Mouse (Mus musculus): ENCODE measurements at regions not wholly inside any gene's neighbourhood (a gene's known extent, or its start where the extent isn't known, plus 50 kb on each side); places are given as distances from the start of the nearest gene placed in this dataset.
A peak's percentile ranks its signal among the peaks of the same experiment; 100 is the strongest.

DNA sequence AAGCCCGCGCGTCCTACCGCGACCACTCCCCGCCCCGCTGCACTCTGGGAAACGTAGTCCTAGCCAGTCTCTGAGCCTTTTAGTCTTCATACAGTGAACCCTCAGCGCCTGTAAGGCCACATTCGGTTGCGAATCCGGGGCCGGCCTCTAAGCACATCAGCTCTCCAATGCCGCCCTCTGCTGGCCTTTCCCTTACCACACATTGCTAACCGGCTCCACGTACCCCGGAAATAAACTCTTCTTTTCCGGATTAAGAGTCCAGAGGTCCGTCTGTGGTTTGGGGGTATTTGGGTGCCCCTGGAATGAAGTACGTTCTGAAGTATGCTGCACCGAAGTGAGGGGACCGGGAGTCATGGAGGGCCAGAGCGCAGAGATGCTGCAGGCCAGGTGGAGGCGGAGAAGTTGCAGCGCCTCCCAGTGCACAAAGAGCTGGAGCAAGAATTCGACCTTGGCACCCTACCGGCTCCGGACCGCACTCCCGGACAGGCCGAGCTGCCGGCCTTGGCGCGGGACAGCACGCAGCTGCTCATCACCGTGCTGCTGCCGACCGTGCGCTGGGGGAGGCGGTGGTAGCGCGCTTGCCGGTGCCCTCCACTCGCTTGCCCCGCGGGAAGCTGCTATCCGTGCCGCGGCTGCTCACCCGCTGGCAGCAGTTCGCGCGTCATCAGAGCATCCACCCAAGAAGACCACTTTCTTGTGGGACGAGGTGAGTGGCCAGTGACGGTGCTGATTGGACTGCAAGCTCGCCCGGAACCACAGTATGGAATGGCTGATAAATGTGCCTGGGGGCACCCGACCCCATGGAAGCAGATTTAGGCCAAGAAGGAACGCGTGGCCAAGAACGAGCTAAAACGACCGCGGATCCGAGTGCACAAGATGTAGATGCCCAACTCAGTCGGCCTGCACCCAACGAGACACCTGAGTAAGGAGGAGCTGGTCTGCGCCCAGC, 62.0 kb upstream of the Cp start:
- H3K4me3 ChIP-seq (ENCODE audit: insufficient read depth, poor library complexity, severe bottlenecking): peak overlapping the region; percentile 52
- TF ChIP-seq USF1 (IDR thresholded peaks at IDR 0.05; ENCODE audit: low read depth): no peak
- TF ChIP-seq CEBPB (IDR thresholded peaks at IDR 0.05; ENCODE audit: low read depth): no peak
- TF ChIP-seq MYOD1 (IDR thresholded peaks at IDR 0.05; ENCODE audit: control insufficient read depth, insufficient read length, low read depth): no peak
- no peak for TF ChIP-seq FOSL1 (IDR thresholded peaks at IDR 0.05; ENCODE audit: insufficient read depth, low read length, poor library complexity, severe bottlenecking)
- peak; percentile 58 for TF ChIP-seq CTCF (IDR thresholded peaks at IDR 0.05; ENCODE audit: control insufficient read depth, insufficient read depth, insufficient read length)
- no peak for TF ChIP-seq MYOG (IDR thresholded peaks at IDR 0.05; ENCODE audit: control insufficient read depth, extremely low read depth, insufficient read length)
- H3K27me3 ChIP-seq (ENCODE audit: control insufficient read depth, insufficient read depth, insufficient read length): no peaks in the 10 kb centered on the region
- peaks cover 16% of the 10 kb centered on the region for H3K79me3 ChIP-seq (ENCODE audit: low read depth)
- H3K79me2 ChIP-seq (ENCODE audit: control insufficient read depth, insufficient read depth): peaks cover 28% of the 10 kb centered on the region
- H3ac ChIP-seq (ENCODE audit: control insufficient read depth, insufficient read length, low read depth): peak overlapping the region; percentile 94
- H3K36me3 ChIP-seq (ENCODE audit: control insufficient read depth, insufficient read depth): no peaks in the 10 kb centered on the region

DNA sequence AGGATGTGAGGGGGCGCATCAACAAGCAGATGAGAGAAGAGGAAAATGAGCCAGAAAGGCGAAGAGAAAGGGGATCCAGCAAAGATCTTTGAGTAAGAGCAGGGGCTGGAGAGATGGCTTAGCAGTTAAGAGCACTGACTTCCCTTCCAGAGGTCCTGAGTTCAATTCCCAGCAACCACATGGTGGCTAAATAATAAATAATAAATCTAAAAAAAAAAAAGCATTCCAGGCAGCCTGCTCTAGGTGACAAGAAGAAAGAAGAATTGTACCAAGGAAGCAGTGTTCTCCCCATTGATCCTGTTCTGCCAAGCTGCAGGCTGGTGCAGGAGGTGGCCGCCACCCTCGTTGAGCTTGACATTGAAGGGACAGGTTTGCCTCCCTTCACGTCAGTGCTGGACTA, 61.1 kb upstream of the Cp start:
- Histone ChIP-seq H3K4me3 (ENCODE audit: insufficient read depth, poor library complexity, severe bottlenecking) (peak overlapping the region; percentile 52), H3K79me2 (ENCODE audit: control insufficient read depth, insufficient read depth) (peaks cover 28% of the 10 kb centered on the region), H3K79me3 (ENCODE audit: low read depth) (peaks cover 16% of the 10 kb centered on the region), H3K36me3 (ENCODE audit: control insufficient read depth, insufficient read depth) (no peaks in the 10 kb centered on the region), H3ac (ENCODE audit: control insufficient read depth, insufficient read length, low read depth) (peak overlapping the region; percentile 94), H3K27me3 (ENCODE audit: control insufficient read depth, insufficient read depth, insufficient read length) (no peaks in the 10 kb centered on the region)
- TF ChIP-seq FOSL1 (IDR thresholded peaks at IDR 0.05; ENCODE audit: insufficient read depth, low read length, poor library complexity, severe bottlenecking) (no peak), CEBPB (IDR thresholded peaks at IDR 0.05; ENCODE audit: low read depth) (no peak), MYOD1 (IDR thresholded peaks at IDR 0.05; ENCODE audit: control insufficient read depth, insufficient read length, low read depth) (no peak), CTCF (IDR thresholded peaks at IDR 0.05; ENCODE audit: control insufficient read depth, insufficient read depth, insufficient read length) (no peak), MAX (IDR thresholded peaks at IDR 0.05) (no peak), USF1 (IDR thresholded peaks at IDR 0.05; ENCODE audit: low read depth) (no peak), MYOG (IDR thresholded peaks at IDR 0.05; ENCODE audit: control insufficient read depth, extremely low read depth, insufficient read length) (no peak)

DNA sequence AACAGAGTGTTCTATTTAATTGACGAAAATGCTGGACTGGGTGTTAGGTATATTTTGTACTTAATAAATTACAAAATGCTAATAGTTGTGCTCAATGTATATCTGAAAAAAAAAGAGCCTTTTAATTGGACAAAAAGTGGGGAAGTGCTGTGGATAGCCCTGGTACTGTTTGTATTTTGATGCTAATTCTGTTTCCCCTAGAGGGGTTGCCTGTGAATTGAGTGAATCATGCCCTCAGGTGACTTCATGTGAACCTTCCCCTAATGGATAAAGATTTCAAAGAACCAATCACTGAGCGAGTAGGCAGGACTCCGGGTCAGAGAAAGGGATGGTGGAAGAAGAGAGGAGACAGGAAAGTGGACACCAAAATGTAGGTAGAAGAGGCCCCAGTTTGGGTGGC, 59.7 kb upstream of the Cp start:
- TF ChIP-seq MYOD1 (IDR thresholded peaks at IDR 0.05; ENCODE audit: control insufficient read depth, insufficient read length, low read depth): no peak
- TF ChIP-seq FOSL1 (IDR thresholded peaks at IDR 0.05; ENCODE audit: insufficient read depth, low read length, poor library complexity, severe bottlenecking): no peak
- TF ChIP-seq CTCF (IDR thresholded peaks at IDR 0.05; ENCODE audit: control insufficient read depth, insufficient read depth, insufficient read length): no peak
- no peak for TF ChIP-seq USF1 (IDR thresholded peaks at IDR 0.05; ENCODE audit: low read depth)
- TF ChIP-seq MAX (IDR thresholded peaks at IDR 0.05): no peak
- no peak for TF ChIP-seq MYOG (IDR thresholded peaks at IDR 0.05; ENCODE audit: control insufficient read depth, extremely low read depth, insufficient read length)
- TF ChIP-seq CEBPB (IDR thresholded peaks at IDR 0.05; ENCODE audit: low read depth): no peak
- Histone ChIP-seq H3K4me3 (ENCODE audit: insufficient read depth, poor library complexity, severe bottlenecking) (no peak overlapping the region), H3K36me3 (ENCODE audit: control insufficient read depth, insufficient read depth) (no peaks in the 10 kb centered on the region), H3K27me3 (ENCODE audit: control insufficient read depth, insufficient read depth, insufficient read length) (no peaks in the 10 kb centered on the region), H3ac (ENCODE audit: control insufficient read depth, insufficient read length, low read depth) (no peak overlapping the region), H3K79me2 (ENCODE audit: control insufficient read depth, insufficient read depth) (peaks cover 28% of the 10 kb centered on the region), H3K79me3 (ENCODE audit: low read depth) (peaks cover 16% of the 10 kb centered on the region)

DNA sequence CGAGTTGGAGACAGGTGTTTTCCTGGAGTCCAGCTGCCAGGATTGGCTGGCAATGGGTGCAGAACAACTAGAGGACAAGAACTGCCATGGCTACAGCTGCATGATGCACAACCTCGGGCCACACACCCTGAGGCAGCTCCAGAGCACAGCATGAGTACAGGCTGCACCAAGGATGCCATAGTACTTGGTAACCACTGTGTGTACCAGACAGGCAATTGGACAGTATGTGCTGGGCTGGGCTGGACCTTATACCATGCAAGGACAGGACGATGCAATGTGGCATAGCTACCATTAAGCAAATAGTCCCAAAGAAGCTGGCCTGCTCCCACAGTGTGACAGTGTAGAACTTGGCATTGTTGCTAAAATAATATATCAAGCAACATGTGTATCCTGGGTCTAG, 54.6 kb upstream of the Cp start:
- H3K27me3 ChIP-seq (ENCODE audit: control insufficient read depth, insufficient read depth, insufficient read length): no peaks in the 10 kb centered on the region
- H3K36me3 ChIP-seq (ENCODE audit: control insufficient read depth, insufficient read depth): no peaks in the 10 kb centered on the region
- peaks cover 5% of the 10 kb centered on the region for H3K79me2 ChIP-seq (ENCODE audit: control insufficient read depth, insufficient read depth)
- TF ChIP-seq FOSL1 (IDR thresholded peaks at IDR 0.05; ENCODE audit: insufficient read depth, low read length, poor library complexity, severe bottlenecking) (no peak), MYOD1 (IDR thresholded peaks at IDR 0.05; ENCODE audit: control insufficient read depth, insufficient read length, low read depth) (no peak), CTCF (IDR thresholded peaks at IDR 0.05; ENCODE audit: control insufficient read depth, insufficient read depth, insufficient read length) (no peak), MYOG (IDR thresholded peaks at IDR 0.05; ENCODE audit: control insufficient read depth, extremely low read depth, insufficient read length) (no peak), USF1 (IDR thresholded peaks at IDR 0.05; ENCODE audit: low read depth) (no peak), CEBPB (IDR thresholded peaks at IDR 0.05; ENCODE audit: low read depth) (no peak), MAX (IDR thresholded peaks at IDR 0.05) (no peak)
- no peak overlapping the region for H3ac ChIP-seq (ENCODE audit: control insufficient read depth, insufficient read length, low read depth)
- H3K4me3 ChIP-seq (ENCODE audit: insufficient read depth, poor library complexity, severe bottlenecking): no peak overlapping the region
- H3K79me3 ChIP-seq (ENCODE audit: low read depth): peaks cover 2% of the 10 kb centered on the region

DNA sequence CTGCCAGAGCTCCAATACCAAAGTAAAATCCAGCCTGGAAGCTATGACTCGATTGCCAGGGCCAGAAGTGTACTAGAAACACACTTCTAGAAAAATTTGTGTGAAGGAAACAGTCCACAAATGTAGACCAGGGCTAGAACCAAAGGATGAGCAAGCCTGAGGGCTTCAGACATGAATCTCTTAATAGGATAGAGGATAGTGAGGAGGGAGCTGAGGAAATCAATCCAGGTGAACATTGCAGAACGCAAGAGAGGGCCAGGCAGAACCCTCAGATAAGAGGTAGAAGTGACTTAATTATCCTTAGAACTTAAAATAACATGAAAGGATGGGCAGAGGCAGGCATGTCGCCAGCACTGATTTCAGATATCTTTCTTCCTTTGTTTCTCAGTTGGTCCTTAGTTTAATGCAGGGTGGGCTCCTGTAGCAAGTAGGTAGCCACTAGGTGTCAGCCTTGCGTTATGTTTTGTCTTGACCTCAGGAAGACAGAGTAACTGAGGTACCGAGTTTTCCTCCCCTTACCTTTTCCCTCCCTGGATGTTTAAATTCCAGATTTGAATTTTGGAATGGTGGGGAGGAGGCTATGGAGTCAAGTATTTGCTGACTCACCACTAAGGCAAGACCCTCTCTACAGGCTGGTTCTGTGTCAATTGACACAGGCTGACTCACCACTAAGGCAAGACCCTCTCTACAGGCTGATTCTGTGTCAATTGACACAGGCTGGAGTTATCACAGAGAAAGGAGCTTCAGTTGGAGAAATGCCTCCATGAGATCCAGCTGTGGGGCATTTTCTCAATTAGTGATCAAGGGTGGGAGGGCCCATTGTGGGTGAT, 52.2 kb upstream of the Cp start:
- Histone ChIP-seq H3K27me3 (ENCODE audit: control insufficient read depth, insufficient read depth, insufficient read length) (no peaks in the 10 kb centered on the region), H3ac (ENCODE audit: control insufficient read depth, insufficient read length, low read depth) (no peak overlapping the region), H3K36me3 (ENCODE audit: control insufficient read depth, insufficient read depth) (no peaks in the 10 kb centered on the region), H3K79me3 (ENCODE audit: low read depth) (no peaks in the 10 kb centered on the region), H3K4me3 (ENCODE audit: insufficient read depth, poor library complexity, severe bottlenecking) (no peak overlapping the region), H3K79me2 (ENCODE audit: control insufficient read depth, insufficient read depth) (no peaks in the 10 kb centered on the region)
- TF ChIP-seq CTCF (IDR thresholded peaks at IDR 0.05; ENCODE audit: control insufficient read depth, insufficient read depth, insufficient read length) (peak; percentile 20), MYOD1 (IDR thresholded peaks at IDR 0.05; ENCODE audit: control insufficient read depth, insufficient read length, low read depth) (no peak), USF1 (IDR thresholded peaks at IDR 0.05; ENCODE audit: low read depth) (no peak), CEBPB (IDR thresholded peaks at IDR 0.05; ENCODE audit: low read depth) (no peak)
